Mouse (Mus musculus) heart, embryonic 11.5 days (tissue): ENCODE measurements around the gene Cwc15. TPM values are rescaled to one million over a fixed set of nuclear protein-coding genes. Genes with fewer than 3 reads are reported as not detected.

Experiments used
- polyA plus RNA-seq: library from polyadenylated mRNA; unstranded; fragments of >200 nt; fragmentation: Nextera tagmentation; extraction: Ambion mirVana; gene quantifications from 2 replicates; pipeline ENCODE4 v1.2.1, GENCODE M21; 2014

Cwc15 gene
- polyA plus RNA-seq, 1 experiment from 2014 or later = 147 TPM

Other genes starting within 250 kb of the Cwc15 start
- 15.9 and 21.0 TPM in 2 replicates for gene Sesn3, start 225.6 kb upstream of the Cwc15 start, polyA plus RNA-seq
- 11.5 and 12.9 TPM in 2 replicates for gene Endod1, start 119.1 kb upstream of the Cwc15 start, polyA plus RNA-seq
- gene Kdm4d, start 135 bp upstream of the Cwc15 start, polyA plus RNA-seq = 0.13 TPM in 1 of 2 replicates, not detected in the other
- gene Amotl1, start 144.4 kb downstream of the Cwc15 start, polyA plus RNA-seq = 21.3 and 23.8 TPM in 2 replicates
- not detected in 2 replicates for gene Piwil4, start 240.1 kb downstream of the Cwc15 start, polyA plus RNA-seq